Mouse (Mus musculus) testis, adult 2 months (tissue): ENCODE data around the gene Prph.

Experiments used
- CTCF ChIP-seq: fragments of 200-500 bp; IDR thresholded peaks from 2 replicates; pipeline ENCODE4 v1.5.1; 2012; ENCODE audit warnings: low read depth, mild to moderate bottlenecking, inconsistent platforms, low read length, moderate library complexity; ENCODE audit not compliant: control insufficient read depth, insufficient read depth, insufficient replicate concordance
- POLR2A ChIP-seq: fragments of 200-500 bp; IDR thresholded peaks from 2 replicates; pipeline ENCODE4 v1.6.1; 2012; ENCODE audit warnings: low read depth, mild to moderate bottlenecking, inconsistent platforms, low read length, moderate library complexity; ENCODE audit not compliant: control insufficient read depth

DNA sequence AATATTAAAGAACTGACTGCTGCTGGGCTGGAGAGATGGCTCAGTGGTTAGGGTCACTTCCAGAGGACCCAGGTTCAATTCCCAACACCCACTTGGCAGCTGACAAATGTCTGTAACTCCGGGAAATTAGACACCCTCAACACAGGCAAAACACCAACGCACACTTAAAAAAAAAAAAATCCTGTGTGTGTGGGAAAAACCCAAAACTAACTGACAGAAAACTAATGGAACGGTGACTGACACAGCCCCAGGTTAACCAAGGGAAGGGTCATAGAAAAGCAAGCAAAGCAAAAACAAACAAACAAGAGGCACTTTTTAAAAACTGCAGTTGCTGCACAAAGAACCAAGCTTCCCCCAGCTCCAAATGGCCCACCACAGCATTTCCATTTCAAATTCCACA lies 43.0 kb upstream of the Prph start:
- TF ChIP-seq CTCF (no peak), POLR2A (no peak)
